Mouse (Mus musculus) testis, postnatal 14 days (tissue): ENCODE measurements around the gene Lrrc71.

Source experiments
- DNase-seq: peaks from one replicate; pipeline ENCODE4 v3.0.0; 2021; ENCODE audit warnings: low spot score

The Lrrc71 gene

DNA sequence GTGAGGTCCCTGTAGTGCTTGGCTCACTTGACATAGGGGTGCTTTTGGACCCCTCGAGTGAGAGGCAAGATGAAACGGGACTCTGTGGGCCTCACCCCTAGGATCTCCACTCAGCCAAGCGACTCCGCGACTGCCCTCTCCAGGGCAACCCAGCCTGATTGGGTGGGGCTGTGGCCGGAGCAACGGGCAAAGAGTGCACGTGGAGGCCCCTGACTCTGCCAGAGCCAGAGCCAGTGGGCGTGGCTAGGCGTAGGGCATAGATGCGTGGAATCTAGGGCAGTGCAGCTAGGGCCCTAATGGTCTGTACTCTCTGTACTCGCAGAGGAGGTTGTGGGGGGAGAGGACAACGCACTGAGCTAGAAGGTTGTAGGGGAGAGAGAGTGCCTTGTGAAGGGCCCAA lies at the start of gene Lrrc71:
Gene Lrrc71, minus strand, starts transcription at position 195 of the 400 bp plus-strand sequence.
- peak; percentile 70 for DNase-seq

DNA sequence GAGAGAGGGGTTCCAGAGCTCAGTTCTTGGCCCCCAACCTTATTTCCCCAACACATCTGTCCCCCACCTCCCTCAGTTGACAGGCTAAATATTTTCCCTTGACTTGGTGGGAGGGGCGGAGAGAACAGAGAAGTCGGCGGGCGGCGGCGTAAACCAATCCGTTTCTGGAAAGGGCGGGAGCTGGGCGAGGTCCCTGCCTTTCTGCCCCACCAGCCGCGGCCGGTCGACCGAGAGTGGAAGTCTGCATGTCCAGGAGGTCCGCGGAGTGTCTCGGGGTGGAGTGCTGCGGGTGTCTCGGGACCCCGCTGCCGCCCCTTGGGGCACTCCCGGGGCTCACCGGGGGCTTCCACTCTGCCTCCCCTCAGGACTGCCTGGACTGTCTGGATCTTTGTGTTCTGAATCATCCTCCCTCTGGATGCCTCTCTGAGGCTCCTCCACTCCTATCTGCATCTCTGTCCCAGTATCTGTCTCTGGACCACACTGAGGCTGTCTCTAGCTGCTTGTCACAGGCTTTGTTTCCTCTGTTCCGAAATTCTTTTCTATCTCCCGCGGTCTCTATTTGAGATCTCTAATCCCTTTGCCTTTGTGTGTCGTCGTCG lies 48.4 kb upstream of the Lrrc71 start, which contains the start of gene Insrr:
Gene Insrr, plus strand, starts transcription at position 216 of the 599 bp plus-strand sequence.
- DNase-seq, result no peak

DNA sequence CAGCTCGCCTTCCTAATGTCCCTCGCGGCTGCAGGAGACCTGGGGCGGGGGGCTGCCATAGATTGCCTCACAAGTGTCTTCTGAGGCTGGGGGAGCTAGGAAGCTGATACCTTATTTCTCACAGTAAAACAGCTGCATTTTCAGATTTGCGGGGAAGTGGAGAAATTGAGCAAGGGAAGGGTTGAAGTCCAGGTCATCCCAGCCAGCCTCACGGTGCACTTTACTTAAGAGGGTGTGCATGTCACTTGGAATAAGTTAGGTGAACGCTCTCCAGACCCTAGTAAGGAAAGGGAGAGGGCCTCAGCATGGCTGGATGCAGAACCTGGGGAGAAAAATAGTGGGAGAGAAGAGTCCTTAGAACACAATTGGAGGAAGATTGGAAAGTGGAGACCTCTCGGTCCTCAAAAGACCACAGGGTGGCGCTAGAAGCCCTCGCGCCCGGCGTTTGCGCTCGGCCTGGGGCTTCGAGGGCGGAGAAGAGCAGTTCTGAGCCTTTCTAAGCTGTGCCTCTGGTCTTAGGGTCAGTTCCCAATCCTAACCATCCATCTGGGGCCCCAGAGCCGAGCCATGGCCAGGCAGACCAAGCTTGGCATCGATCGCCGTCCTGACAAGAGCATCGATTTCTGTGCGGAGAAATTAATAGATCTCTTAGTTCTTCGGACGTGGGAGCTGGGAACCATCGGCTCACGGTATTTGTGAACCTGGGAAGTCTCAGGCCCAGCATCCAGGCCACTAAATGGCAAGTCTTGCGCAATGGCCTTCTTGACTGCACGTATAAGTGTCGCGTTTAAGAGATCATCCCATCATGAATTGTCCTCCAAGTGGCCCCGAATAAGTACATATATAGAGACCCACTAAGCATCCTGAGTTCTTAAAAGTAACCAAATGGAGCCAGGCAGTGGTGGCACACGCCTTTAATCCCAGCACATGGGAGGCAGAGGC lies 47.2 kb upstream of the Lrrc71 start:
- peak; percentile 68 for DNase-seq

DNA sequence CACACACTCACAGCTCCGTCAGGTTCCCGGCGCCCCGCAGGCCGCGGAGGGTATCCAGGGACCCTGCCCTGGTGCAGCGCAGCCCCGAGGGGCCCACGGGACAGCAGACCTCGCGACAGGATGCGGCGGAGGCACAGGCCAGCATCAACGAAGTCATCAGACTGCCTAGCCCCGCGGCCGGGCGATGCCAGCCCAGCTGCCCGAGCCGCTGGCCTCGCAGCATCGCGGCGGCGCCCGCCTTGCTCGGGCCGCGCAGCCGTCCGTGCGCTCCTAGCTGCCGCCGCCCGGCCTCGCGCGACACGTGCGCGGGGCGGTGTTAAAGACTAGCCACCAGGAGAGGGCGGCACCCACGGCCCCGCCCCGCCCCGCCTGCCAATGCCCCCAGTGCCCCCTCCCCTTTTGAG lies 46.5 kb upstream of the Lrrc71 start, which contains the start of gene Ntrk1:
Gene Ntrk1, minus strand, starts transcription at position 241 of the 404 bp plus-strand sequence.
- no peak for DNase-seq

DNA sequence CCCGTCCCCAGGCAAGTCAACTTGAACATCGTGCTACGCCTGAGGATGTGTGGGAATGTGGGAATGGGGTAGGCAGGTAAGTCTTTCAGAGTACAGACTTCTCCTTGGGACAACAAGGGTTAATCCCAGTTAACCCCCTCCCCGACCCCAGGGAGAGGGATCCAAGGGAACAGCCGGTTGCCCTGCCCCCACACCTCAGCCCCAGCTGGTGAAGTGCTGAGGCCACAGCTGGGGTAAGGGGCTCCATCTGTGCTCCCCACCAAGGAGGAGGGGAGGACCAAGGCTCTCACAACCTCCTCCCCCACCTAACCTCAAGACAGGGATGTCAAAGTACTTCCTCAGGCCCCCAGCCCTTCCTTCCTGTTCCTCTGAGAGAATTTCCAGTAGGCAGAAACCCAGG lies 41.3 kb upstream of the Lrrc71 start:
- no peak for DNase-seq

DNA sequence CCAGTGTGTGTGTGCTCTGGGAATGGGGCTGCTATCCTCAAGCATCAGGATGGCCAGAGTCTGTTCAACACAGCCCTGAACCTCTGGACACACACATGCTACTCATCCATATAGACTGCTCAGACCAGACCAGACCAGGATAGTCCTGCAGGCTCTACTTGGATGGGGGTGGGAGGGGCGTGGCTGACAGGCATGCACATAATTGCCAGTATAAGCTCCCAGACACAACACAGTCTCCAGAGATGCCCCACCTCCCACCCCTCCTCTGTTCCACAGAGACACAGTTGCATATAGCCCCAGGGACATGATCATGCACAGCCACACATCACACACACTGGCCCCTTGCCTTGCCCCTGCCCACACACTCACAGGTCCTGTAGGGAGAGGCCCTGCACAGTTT lies 40.8 kb upstream of the Lrrc71 start:
- no peak for DNase-seq

DNA sequence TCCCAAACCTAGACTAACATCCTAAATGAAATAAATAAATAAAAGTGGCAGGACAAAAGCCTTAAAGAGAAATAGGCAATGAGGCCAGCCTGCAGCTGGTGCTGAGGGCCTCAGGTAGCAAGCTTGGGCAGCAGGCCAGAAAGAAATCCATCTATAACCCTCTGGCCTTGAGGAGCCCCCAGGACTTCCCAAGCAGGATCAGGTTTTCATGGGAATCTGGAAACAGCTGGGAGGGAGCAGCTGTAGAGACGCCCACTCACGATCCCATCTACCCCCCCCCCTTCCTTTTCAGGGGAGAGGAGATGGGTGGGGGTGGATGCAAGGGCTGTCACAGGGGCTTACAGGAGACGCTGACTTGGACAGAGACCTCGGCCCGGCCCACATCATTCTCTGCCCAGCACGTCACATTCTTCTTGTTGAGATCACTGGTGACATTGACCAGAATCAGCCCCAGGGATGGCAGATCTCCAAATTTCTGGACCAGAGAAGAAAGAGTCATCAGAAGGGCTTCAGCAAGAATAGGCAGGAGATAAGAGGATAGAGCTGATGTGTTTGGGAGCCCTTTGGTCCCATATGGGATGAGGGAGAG lies 37.3 kb upstream of the Lrrc71 start:
- DNase-seq, result no peak

DNA sequence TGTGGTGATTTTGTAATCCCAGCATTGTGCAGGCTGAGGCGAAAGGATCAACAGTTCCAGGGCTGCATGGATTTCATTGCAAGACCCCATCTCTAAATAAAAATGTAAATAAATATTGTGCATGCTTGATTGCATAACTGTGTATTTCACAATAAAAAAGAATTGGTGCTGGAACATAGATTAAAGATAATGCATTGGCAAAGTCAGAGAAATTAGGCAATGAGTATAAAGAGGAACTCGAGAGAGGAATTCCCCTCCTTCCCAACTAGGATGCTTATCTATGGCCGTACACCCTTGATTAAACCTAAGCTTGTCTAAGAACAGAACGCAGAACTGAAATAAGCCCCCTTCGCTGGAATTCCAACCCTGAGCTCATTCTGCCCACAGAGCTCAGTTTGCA lies 36.7 kb upstream of the Lrrc71 start:
- DNase-seq, result no peak

DNA sequence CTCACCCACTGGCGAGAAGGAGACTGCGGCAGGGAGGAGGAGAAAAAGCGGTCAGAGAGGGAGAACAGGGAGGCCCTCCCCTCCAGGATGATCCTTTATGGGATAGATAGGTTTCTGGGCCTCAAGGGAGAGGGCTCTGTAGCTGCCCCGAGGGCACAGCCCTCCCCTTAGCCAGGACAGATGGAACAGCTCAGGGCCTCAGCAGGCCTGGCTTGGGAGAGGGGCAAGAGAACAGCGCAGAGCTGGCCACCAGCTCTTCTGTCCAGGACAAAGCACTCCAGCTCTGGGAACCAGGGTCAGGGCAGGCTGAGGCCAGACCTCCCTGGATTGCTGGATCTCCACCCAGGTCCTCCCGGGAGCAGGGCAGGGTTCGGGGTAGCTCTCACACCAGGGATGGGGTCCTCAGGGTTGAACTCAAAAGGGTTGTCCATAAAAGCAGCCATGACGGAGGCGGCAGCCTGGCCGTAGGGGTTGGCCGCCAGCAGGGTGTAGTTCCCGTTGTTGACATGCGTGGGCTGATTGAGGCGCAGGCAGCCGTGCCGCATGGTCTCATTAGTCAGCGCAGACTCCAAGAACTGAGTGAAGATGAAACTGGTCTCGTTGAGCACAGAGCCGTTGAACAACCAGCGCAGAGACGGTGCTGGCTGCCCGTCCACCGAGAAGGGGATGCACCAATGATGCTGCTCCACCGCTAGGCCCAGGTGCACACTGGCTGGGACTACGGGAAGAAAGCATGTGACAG lies 35.0 kb upstream of the Lrrc71 start:
- DNase-seq, result no peak

DNA sequence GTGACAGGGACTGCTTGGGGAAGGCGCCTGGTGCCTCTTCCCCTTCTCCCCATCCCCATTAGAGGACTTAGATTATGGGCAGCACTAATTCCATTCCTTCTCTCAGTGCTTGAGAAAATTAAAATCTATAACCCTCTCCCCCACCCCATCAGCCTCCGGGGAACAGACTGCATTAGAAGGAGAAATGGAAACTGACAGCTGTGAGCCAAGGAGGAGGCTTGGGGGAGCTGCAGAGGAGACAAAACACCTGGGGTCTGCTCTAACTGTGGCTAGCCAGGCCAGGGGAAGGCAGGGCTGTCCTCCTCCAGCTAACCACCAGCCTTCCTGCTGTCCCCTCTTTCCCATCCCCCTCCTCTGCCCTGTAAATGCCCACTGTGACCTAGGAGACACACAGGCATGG lies 30.7 kb upstream of the Lrrc71 start:
- DNase-seq, result no peak

DNA sequence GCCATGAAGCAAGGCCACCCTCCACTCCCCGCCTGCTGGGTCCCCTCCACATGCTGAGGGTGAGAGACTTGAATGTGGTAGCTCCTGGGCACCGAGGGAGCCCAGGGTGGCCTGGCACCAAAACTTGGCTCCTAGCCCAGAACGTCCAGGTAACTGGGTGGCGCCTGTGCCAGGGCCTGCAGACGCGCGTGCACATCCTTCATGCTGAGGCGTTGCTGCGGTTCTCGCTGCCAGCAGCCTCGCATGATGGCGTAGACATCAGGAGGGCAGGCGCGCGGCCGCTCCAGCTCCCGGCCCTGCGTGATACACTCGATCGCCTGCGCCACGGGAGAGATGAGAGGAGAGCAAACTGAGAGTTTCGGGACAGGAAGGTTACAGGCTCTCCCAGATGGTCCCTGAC lies 29.9 kb upstream of the Lrrc71 start:
- no peak for DNase-seq

DNA sequence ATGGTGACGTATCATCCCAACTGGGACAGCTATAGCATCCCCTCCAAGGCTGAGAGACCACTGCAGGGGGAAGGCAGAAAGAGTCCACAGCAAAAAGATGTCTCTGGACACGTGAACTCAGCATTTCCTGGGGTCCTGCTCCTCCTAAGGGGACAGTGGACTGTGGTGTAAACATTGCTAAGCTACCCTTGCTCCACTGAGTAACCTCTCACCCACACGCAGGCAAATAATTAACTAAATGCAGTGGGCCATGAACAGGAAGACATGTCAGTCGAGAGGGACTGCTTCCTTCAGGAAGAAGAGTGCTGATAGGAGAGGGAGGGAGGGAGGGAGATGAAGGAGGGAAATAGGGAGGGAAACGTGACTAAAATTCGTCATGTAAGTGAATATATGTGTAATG lies 22.7 kb upstream of the Lrrc71 start:
- DNase-seq, result no peak

DNA sequence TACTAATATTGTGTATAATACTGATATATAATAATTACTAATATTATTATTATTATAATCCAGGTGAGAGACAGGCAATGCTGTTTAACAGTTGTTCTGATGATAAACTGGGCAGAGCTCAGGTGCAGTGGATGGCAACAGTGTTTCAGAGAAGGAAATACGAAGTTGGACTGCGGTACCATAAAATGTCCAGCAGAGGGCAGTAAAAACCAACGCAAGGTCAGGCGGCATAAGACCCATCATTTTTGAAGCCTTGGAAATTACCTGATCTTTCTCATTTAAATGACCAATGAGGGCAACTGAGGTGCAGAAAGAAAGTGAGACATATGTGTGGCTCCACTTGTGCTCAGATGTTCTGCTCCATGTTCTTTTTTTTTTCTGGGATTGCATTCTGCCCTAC lies 21.9 kb upstream of the Lrrc71 start:
- DNase-seq, result peak; percentile 58

DNA sequence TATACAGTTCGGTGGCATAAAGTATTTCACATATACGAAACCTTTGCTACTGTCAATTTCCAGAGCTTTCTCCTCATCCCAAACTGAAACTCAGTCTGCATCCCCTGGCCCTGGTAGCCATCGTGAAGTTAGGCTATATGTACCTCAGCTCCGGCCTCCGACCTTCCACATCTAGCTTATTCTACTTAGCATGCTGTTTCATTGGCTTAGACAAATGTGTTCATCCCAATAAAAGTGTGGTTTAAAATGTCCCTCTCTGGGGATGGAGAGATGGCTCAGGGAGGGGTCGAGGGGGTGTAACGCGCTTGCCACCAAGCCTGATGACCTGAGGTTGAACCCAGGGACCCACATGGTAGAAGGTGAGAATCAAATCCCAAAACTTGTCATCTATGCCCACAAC lies 21.1 kb upstream of the Lrrc71 start:
- DNase-seq, result no peak

DNA sequence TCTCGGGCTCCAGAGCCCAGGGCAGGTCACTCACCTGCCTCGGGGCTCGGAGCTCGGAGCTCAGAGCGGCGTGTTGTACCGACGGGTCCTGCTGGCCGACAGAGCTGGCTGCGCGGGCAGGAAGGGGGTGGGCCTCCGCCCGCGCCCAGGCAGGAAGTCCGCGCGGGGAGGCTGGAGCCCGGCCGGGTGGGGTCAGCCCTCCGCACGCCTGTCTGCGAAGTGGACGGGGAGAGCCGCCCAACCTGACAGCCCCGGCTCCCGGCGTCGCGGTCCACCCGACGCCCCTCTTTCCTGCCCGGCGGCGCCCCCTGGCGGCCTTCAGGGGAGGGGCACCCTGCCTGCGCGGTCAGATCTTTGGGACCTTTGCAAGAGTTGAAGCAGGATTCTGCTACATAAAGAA lies 20.4 kb upstream of the Lrrc71 start:
- peak; percentile 84 for DNase-seq

DNA sequence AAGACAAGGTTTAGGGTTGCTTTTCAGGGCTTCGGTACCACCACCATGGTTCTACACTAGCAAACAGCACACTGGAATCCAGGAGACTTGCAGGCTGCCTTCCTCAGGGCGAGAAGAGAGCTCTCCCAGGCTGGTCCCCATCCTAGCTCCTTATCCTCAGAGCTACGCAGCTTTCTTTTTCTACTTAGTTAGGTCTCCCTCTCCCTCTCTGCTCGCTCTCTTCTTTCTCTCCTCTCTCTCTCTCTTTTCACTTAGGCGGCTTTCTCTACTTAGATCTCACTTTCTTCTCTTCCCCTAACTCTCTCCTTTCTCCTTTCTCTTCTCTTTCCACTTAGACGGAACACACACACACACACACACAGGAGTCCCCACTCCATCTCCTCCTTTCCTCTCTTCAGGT lies 20.0 kb upstream of the Lrrc71 start:
- no peak for DNase-seq

DNA sequence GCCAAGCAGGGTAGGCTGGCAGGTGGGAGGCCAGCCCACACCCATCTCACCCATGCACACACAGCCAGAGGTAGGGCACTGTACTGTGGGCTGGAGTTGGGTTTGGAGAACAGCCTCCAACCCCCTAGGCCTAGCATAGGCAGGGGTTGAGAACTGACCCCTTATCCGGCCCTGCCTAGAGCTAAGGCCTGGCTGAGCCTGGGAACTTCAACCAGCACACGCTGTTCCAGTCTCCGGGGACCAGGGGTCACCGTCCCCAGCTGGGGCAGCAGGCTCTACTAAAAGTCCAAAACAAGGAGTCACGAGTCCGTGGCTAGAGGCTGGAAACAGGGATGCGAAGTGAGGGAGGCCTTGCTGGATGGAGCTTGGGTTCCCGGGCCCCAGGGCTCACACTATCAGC lies 19.3 kb upstream of the Lrrc71 start:
- peak; percentile 36 for DNase-seq

DNA sequence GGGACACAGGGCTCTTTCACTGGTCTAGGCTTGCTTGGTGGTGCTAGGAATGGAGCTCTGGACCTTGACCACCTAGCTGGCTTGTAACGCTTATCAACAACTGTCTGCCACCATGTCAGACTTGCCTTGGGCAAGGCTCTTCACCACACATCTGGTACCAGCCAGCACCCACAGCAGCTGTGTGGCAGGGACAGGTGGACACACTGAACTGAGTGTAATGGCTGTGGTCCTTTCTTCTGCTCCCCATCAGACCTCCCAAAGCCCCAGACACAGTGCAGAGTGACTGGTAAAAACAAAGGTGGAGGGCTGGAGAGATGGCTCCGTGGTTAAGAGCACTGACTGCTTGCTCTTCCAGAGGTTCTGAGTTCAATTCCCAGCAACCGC lies 17.9 kb upstream of the Lrrc71 start:
- DNase-seq, result no peak

DNA sequence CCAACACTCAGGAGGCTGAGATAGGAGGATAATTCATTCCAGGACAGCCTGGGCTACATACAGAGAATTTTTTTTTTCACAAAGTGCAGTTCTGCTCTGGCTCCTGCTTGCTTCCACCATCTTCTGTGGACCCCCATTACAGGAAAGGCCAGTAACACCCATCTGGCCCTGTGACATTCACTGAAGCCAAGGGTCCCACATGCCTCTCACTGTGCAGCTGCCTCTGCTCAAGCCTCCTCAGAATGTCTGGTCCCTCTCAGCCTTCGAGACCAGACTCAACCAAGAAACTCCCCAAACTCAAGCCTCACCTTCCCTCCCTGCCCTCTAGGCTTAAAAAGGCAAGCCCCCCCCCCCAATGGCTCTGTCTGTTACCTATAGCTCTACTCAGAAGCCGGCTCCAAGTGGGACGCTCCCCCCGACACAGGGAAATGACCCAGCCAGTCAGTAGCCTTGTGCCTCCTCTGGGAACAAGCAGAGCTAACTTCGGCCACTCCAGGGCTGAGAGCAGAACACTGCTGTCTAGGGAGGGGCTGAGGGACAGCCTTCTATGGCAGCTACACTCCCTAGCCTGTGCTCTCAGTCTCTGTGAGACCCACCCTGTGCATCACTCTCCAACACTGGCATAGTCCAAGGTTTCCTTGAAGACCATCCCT lies 17.3 kb upstream of the Lrrc71 start:
- no peak for DNase-seq

DNA sequence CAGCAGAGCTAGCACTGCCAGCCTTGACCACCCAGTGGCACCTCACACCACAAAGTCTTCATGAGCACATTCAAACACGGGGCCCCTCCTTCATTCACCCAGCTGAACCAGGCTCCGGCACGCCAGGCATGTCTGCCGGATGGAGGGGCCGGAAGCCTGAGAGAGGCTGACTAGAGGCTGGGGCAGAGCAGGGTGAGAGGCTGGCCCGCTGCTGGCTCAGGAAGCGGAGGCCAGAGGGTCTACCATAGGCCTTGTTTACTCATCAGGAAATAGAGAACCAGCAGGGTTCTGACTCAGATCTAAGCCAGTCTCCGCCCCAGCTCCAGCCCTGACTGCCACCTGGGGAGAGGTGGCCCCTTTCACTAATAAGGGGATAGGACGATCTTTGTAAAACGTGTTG lies 16.7 kb upstream of the Lrrc71 start:
- no peak for DNase-seq

DNA sequence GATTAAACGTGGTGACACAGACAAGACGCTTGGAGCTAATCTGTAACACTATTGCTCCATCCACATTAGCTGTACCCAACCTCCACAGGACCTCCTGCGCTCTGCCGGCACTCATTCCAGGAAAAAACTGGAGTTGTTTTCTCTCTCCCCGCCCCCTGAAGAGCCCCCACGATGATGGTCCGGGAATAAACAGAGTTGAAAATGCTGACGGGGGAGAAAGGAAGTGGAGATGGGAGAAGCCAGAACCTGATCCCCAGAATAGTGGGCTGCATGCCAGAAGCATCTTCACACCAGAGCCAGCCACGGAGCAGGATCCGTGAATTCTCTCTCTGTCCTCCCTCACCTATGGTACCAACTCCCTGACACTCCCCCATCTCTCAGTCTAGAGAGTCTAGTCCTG lies 16.1 kb upstream of the Lrrc71 start:
- no peak for DNase-seq
